Mouse (Mus musculus) adrenal gland, postnatal 4 days (tissue): ENCODE data around the gene Fmnl1. TPM values are rescaled to one million over a fixed set of nuclear protein-coding genes. Genes with fewer than 3 reads are reported as not detected.

ENCODE experiments used
- DNase-seq, 2 experiments: peaks; one replicate each; pipeline ENCODE4 v3.0.0; 2021 to 2022; ENCODE audit warnings: low spot score in 2 of 2, mixed read lengths in 2 of 2
- total RNA-seq, 2 experiments: library from RNA; stranded (reverse); gene quantifications; 2 replicates each; pipeline ENCODE4 v1.2.3; 2021

Fmnl1 gene
- total RNA-seq, 2 experiments from 2014 or later, result 13.4 to 14.2 TPM

DNA sequence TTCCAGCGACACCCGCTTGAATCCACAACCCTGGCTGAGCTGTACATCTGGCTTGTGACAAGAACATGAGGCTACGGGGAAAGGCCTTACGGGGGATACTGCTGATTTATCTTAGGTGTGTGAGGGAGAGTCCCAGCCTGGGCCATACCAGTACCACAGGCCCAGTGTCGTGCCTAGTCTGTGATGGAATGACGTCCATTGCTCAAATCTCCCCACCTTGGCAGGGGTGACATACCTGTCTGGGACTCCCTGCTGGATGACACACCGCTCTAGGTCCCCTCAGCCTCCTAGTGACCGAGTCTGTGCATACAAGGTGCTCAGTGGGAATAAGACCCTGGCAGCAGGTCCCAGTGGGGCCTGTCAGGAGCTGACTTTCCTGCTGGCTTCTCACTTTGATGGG lies 7.8 kb downstream of the Fmnl1 start:
- DNase-seq, result no peak

DNA sequence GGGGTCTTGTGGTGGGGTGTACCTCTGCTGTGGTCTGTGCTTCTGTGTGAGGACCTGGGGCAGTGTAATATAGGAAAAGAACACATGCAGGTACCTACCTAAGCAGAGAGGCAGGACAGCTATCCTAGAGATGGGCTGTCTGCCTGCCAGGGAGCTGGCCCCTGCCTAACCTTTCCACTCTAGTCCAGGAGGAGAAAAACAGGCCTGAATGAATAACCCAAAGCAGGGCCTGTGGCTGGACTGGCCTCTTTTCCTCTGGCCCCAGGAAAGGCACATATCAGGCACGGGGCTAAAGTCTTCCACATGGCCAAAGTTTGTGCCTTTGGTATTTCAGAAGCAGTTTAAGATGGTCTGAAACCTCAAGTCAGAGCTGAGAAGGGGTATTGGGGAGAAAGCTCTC lies 9.5 kb downstream of the Fmnl1 start:
- DNase-seq, result no peak

DNA sequence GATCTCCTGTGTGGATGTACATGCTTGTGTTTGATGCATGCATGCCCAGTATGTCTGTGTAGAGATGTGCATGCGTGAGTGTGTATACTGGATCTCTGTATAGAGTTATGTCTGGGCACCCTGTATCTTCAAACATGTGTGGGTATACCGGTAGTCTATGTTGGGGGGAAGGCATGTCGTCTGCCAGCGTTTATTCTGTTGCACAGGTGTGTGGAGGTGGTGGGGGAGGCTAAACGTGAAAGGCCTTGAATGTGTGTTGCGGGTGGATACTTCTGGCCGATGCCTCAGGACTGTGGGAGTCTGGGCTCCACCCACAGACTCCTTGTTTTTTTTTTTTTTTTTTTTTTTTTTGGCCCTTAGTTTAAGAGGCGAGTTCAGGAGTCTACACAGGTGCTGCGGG lies 10.4 kb downstream of the Fmnl1 start:
- no peak for DNase-seq

DNA sequence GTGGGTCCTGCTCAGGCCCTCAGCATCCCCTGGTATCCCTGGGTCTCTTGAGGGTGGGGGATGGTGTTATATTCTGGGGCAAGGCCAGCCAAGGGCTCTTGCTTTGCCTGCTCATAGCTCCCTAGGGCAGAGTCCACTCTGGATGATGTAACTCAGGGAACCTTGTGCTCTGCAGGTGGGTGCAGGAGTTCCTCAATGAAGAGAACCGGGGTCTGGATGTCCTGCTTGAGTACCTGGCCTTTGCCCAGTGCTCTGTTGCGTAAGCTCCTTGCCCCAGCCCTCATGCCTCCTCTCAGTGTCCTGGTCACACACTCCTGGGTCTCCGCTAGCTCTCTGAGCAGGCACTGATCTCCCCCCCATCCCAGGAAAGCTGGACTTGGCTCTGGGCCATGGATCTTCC lies 11.0 kb downstream of the Fmnl1 start:
- DNase-seq, result no peak

DNA sequence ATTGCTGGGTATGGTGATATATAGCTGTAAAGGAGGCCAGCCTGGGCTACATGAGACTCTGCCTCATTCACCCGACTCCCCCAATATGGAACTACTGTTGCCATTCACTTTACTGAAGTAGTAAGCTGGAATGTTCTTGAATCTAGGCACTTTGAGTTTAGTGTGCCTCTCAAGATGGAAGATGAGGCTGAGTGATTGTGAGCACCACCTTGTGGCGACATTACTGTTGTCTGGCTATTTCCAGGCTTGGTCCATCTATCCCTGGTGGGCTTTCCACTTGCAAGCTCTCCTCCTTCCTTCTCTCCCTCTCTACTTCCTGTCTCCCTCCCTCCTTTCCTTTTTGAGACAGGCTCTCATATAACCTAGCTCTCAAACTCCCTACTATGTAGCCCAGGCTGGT lies 14.0 kb downstream of the Fmnl1 start:
- DNase-seq, result no peak

DNA sequence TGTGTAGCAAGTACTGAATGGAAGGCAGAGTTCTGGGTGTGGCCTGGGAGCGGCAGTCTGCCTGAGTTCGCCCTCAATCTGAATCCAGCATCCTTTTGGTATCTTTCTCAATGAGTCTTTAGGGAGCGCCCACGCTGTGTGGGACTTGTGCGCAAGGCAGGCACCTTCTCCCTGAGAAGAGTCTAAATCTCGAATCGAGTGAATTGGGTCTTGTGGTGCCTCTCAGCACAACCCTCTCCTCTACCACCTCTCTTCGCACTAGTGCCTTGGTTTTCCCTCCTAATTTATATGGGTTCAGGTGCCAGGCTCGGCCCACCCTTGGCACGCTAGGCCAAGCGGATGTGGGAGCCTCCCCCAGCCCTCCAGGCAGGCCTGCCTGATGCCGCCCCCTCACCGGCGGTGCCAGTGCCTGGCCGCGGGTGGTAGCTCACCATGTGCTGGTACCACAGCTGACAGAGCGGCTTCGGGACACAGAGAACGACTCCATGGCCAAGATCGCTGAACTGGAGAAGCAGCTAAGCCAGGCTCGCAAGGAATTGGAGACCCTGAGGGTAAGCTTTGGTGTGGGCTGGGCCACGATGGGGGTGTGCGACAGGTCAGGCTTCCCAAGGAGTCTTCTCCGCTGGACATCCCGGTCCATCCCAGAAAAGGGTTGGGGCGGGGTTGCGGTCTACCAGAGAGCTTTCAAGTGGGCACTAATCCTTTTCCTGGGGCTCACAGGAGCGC lies 21.5 kb downstream of the Fmnl1 start:
- DNase-seq, result no peak

DNA sequence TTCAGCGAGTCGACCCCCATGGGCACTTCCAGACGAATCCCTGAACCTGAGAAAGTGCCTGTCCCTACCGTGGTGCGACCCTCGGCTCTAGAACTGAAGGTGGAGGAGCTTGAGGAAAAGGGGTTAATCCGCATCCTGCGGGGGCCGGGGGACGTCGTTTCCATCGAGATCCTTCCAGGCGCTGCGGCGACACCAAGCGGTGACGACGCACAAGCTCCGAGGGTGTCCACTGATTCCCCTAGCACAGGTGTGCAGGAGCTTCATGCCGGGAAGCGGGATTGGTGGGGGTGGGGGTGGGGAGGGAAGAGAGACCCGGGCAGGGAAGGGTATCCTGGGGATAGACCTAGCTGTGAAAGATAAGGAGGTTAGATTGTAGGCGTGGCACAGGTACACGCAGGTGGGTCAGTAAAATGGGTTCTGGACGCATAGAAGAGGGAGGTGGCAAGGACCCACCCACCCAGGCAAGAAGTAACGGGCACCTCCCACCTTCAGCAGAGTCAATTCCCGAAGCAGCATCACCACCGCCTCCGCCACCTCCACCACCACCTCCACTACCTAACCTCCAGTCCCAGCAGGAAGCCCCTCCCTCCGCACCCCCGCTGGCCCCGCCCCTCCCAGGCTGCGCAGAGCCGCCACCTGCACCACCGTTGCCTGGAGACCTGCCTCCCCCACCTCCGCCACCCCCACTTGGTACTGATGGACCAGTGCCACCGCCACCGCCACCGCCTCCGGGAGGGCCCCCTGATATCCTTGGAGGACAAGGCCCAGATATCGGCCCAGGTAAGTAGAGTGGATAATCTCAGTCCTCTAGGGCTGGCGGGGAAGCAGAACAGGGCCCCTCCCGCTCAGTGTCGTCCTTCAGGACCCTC lies 22.3 kb downstream of the Fmnl1 start:
- no peak for DNase-seq

DNA sequence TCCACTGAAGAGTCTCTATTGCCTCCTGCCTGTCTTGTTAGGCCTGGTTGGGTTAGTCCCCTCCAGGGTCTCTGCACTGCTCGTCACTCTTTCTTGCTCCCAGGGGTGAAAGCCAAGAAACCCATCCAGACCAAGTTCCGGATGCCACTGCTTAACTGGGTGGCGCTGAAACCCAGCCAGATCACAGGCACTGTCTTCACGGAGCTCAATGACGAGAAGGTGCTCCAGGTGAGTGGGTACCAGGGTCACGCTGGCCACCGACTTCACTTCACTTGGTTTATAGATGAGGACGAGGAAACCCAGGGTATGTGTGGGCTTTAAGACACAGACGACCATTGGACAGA lies 22.9 kb downstream of the Fmnl1 start:
- DNase-seq, result no peak

DNA sequence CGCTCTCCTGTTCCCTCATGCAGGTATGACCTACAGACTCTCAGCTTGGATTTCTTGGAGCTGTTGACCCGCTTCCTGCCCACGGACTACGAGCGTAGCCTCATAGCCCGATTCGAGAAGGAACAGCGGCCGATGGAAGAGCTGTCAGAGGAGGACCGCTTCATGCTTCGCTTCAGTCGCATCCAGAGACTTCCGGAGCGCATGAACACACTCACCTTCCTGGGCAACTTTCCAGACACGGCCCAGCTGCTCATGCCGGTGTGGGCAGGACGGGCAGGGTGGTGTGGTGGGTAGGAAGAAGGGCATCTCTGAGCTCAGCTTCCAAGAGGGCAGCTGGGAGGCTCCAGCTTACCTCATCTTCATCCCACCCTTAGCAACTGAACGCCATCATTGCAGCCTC lies 24.3 kb downstream of the Fmnl1 start:
- no peak for DNase-seq

DNA sequence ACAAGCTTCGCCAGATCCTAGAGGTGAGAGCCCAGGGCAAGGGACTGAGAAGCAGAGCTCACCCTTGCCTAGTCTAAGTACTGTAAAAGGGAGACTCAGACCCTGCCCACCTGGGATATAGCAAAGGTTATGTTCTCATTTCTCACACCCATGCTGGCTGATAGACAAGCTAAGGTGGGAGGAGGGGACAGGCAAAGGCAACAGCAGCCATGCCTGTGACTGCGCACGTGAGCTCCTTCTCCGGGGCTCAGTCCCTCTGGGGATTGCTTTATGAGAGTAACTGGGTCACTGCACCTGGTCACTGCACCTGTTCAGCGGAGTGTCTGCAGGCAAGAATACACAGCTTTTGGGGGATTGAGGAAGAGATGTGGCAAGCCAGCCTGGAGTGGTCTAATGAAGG lies 24.7 kb downstream of the Fmnl1 start:
- no peak for DNase-seq

DNA sequence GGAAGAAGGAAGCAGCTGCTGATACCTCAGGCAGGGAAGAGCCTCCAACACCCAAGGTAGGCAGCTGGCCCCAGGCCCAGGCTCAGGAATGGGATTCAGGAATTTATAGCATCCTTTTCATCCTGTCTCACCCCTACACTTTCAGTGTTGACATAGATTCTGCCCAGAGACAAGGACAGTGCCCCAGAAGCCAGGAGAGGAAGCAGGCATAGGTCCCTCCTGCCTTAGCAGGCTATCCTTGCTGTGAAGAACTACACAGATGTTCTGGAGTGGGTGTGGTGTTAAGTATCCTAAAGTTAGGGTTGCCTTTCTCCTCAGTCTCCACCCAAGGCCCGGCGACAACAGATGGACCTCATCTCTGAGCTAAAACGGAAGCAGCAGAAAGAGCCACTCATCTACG lies 26.4 kb downstream of the Fmnl1 start:
- no peak for DNase-seq

DNA sequence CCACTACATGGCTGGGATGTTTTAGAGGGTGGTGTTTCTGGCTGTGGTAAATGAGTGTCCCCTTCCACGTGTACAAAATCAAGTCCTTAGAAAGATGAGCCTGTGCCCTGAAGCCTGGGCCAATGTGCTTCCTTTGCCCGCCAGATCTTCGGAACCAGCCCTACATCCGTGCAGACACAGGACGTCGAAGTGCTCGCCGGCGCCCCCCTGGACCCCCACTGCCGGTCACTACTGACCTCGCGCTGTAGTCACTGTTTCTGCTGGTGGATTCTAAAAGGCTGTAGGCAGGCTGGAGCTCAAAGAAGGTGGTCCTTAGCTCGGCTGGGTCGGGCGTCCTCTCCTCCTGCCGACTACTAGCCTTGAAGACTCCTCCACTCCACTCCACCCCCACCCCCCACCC lies 27.4 kb downstream of the Fmnl1 start:
- DNase-seq, result no peak

DNA sequence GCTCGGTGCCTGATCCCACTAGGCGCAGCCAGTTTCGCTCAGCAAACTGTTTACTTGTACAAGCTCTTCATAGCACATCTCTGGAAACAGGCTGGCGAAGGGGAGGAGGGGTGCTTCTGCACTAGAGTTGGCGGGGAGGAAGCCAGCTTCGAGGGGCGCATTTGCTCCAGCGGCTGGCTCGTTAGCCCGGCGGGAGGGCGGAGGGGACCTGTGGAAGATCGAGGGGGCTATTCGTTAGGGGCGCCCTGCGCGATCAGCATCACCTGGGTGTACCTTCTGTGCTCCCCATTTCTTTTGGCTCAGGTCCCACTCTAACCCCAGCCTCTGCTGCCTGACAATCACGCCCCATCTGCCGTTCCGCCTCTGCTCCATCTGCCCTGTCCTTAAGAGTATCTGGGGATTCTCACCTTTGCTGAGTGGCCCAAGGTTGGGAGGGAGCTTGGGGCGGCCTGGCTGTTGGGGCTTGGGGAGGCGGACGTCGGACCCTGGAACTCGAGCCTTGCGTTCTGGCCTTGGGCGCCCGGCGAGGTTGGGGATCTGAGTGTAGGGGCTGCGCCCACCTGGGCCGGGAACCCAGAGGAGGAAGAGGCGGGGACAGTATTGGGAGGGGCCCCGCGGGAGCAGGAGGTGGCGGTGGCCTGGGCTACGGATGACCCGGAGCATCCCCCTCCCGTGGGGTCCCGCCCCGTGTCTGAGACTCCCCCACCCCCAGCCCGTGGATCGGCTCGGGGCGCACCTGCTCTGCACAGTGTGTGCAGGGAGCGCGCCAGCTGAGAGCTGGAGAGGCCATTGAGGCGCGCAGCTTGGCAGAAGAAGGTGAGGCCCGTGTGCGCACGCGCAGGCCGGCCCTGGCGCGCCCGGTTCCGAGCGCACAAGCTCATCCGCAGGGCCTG lies 28.2 kb downstream of the Fmnl1 start:
- DNase-seq, result no peak

DNA sequence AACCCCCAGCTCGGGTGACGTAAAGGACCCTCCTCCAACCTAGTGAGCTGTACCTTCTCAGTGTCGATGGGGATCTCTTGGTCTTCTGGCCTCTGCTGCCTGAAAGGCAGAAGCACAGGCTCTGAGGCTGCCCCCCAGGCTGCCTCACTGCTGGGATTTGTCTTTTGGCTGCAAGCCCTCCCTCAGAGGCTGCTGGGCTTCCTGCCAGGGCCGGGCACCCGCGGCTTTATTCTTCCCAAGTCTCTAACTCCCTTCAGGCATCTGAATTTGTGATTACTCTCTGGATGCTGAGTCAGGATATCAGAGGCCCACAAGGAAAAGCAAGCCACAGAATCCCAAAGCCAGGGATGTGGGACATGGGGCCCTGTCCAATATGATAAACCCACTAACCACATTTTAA lies 30.8 kb downstream of the Fmnl1 start:
- DNase-seq, result peak in 1 of 2 experiments; percentile 41

DNA sequence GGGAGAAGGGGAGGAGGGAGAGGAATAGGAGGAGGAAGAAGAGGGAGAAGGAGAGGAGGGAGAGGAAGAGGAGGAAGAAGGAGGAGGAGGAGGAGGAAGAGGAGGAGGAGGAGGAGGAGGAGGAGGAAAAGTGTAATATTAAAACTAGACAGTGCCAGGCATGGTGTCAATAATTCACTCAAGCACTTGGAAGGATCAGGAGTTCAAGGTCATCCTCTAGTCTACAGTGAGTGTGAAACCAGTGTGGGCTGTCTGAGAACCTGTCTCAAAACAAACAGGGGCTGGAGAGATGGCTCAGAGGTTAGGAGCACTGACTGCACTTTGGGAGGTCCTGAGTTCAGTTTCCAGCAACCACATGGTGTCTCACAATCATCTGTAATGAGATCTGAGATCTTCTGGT lies 31.5 kb downstream of the Fmnl1 start:
- DNase-seq, result no peak

DNA sequence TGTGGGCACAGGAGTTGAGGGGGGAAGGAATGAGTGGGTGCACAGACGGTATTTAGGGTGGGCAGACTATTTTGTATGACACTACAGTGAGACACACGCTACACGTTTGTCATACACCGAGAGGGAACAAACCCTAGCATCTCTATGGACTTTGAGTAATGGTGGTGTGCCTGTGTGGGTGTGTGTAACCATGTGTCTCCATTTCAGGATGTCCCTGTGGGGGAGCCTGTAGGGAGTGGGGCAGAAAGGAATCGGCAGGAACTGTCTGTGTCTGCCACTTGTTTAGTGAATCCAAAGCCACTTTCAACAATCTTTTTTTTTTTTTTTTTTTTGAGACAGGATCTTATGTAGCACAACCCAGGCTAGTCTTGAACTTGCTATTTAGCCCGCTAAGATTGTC lies 35.3 kb downstream of the Fmnl1 start:
- DNase-seq, result no peak

DNA sequence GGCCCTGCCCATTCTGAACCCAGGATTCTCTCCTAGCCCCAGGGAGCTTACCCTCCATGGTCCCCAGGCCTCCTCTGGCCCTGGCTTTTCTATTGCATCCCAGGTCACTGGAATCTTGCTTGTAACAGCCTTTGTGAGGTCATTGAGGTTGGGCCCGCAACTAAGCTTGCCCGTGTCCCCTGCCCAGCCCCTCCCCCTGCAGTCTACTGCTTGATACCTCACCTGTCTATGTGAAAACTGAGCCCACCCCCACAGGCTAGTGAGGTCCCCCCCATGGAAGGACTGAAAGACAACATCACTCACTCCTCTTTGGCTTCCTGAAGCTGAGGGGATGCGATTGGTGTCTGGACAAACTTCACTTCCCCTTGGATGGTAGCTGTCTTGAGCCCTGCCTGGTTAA lies 37.6 kb downstream of the Fmnl1 start, which contains the start of gene 1700023F06Rik:
Gene 1700023F06Rik (minus strand): TSS at position 101 of the 400 bp plus-strand sequence.
- no peak for DNase-seq

DNA sequence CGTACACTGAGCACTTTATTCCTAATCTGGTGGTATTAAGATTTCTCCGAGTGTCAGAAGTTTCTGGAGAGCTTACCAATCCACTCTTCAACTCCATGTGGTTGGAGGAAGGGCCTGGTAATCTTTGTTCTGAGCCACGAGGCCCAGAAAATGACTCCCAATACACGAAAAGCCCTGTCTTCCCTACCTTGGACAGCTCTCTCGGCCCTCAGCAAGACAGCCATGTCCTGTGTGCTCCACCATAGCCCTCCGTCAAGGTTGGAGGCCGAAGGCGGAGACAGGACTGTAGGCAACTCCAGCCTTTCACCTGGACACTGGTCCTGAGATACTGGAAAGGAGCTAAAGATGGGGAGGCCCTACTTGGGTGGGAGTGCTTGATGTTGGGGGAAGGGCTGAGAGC lies 39.4 kb downstream of the Fmnl1 start:
- no peak for DNase-seq

DNA sequence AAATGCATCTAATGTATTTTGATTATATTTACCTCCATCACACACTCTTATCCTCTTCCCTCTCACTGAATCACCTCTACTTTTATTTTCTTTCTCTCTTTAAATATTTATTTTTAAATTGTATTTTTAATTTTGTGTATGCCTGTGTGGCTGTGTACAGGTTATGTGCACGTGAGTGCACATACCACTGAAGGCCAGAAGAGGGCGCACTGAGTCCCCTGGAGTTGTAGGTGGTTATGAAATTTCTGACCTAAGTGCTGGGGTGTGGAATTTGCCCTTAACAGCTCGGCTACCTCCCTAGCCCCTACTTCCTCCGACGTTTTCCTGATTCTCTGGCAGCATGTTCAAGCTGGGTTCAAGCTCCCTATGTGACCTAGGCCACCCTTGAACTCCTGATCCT lies 42.8 kb downstream of the Fmnl1 start:
- DNase-seq, result no peak

DNA sequence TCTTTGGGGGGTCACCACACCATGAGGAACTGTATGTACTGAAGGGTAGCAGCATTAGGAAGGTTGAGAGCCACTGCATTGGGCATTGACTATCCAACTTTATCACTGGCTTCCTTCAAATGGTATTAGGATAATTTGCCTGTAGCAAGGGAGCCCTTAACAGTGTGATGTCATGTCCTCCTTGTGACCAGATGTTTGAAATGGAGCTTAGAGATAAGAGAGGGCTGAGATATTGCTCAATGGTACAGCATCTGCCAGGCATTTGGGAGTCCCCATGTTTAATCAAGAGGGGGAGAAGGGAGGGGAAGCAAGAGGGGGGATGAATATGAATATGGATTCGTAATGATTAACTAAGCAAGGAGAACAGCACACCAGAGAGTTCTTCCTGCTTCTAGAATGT lies 44.4 kb downstream of the Fmnl1 start:
- no peak for DNase-seq

DNA sequence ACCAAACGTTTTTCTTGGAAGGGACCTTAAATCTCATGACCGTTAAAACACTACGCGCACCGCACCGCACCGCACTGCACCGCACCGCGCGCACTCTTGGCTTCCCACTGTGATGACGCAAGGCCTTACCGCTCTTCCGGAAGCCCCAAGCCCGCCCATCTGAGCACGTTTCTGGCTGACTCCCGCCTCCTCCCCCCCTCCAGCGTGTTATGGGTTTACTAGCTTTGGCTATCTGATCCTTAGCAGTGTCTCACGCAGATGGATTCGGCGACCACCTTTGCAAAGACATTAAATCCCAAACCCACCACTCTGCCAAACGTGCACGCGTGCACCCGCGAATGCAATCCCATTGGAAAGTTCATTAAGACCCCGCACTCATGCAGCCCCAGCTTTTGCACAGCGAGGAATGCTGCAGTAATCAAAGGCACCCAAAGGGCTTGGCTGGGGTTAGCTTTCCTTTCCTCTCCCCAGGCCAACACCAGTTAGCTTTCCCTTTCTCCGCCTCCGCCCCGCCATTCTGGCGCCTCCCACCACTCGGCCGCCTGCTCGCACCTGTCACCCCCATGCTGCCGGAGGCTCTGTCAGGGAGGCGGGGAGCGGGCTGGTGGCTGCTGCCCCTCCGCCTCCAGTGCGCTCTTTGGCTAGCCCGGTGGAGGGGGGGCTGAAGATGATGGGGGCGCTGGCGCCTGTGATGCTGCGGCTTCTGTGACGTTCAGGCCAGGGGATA lies 47.0 kb downstream of the Fmnl1 start, which contains the start of gene Spata32:
Gene Spata32 (minus strand): TSS at position 643 of the 727 bp plus-strand sequence.
- DNase-seq, result no peak
